In the genomic region with DNA sequence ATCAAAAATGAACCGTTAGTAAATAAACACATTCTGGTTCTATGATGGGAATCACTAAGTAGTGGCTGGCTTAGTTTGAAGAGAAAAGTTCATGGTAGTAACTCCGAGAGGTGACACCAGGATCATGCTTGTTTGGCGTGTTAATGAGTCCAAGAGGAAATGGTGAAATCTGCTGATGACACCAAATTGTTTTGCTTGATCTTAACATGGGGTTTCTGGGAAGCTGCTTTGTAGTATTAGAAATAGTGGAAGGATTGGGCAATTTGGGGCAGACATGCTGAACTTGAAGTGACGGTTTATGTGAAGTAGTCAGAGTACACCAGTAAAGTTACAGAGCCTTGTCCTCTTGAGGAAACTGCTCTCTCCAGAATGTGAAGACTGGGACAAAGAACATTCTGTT, we compare ENCODE assay signal across 20 mouse cellular contexts. TPM values are rescaled to one million over a fixed set of nuclear protein-coding genes. Genes with fewer than 3 reads are reported as not detected.
A peak's percentile ranks its signal among the peaks of the same experiment; 100 is the strongest.
DNase-seq lines count a peak whose midpoint lies in the region; ATAC-seq and TF ChIP-seq lines count a peak whose summit lies in the region.
"Had no signal": no experiment of that assay in that cellular context is flagged by ENCODE, and none has a peak within 500 bp of the region (broad histone marks: within the 10 kb centered on the region; RNA-seq: fewer than 3 reads in every experiment).

No protein-coding gene starts in this region.

- H3K36me3 ChIP-seq in intestine, embryonic 14.5 days (ENCODE audit: control insufficient read depth, insufficient read depth, low read length) = no peaks in the 10 kb centered on the region
- no peaks in the 10 kb centered on the region for H3K36me3 ChIP-seq in intestine, embryonic 15.5 days
- no peaks in the 10 kb centered on the region for H3K36me3 ChIP-seq in lung, embryonic 15.5 days
- H3K36me3 ChIP-seq in kidney, postnatal 0 days (ENCODE audit: insufficient read depth, low read length) = no peaks in the 10 kb centered on the region
- no peaks in the 10 kb centered on the region for H3K36me3 ChIP-seq in forebrain, embryonic 13.5 days (ENCODE audit: poor library complexity, severe bottlenecking)
- H3K36me3 ChIP-seq: embryonic facial prominence, embryonic 13.5 days; forebrain, embryonic 10.5 days; neural tube, embryonic 13.5 days had no signal

- intact Hi-C loops in gastrocnemius, postnatal 36 days (cut with DNase I) = loop anchor here (10.0 kb wide), 1 partner anchor 389 kb away; no protein-coding TSS in a partner anchor

- H3K4me2 ChIP-seq in intestine, embryonic 14.5 days (ENCODE audit: low read length) = no peak overlapping the region
- H3K4me2 ChIP-seq in intestine, embryonic 15.5 days (replicated peaks) = no peak overlapping the region
- no peak overlapping the region for H3K4me2 ChIP-seq in lung, embryonic 15.5 days
- no peak overlapping the region for H3K4me2 ChIP-seq in kidney, postnatal 0 days (ENCODE audit: low read length)
- H3K4me2 ChIP-seq in forebrain, embryonic 13.5 days = no peak overlapping the region
- H3K4me2 ChIP-seq: embryonic facial prominence, embryonic 13.5 days; heart, embryonic 11.5 days; hindbrain, embryonic 14.5 days; neural tube, embryonic 13.5 days had no signal

- peak; percentile 42 for DNase-seq in intestine, embryonic 14.5 days (ENCODE audit: low spot score)
- DNase-seq in lung, postnatal 4 days = no peak
- DNase-seq in kidney, postnatal 0 days (ENCODE audit: low spot score) = peak; percentile 70
- no peak for DNase-seq in gastrocnemius, postnatal 36 days
- DNase-seq: adrenal gland, postnatal 10 days; cerebellum, adult 9-11 months; gastrocnemius, postnatal 14 days; heart, postnatal 14 days; liver had no signal

- no peak for TF ChIP-seq CTCF in kidney, postnatal 0 days (IDR thresholded peaks at IDR 0.05; ENCODE audit: low read depth)

- no peak overlapping the region for H3K27ac ChIP-seq in intestine, embryonic 14.5 days (ENCODE audit: low read depth)
- no peak overlapping the region for H3K27ac ChIP-seq in intestine, embryonic 15.5 days
- H3K27ac ChIP-seq in lung, embryonic 15.5 days = peak overlapping the region; percentile 51
- peak overlapping the region; percentile 66; the same call in 1 of the 2 replicates for H3K27ac ChIP-seq in kidney, postnatal 0 days
- H3K27ac ChIP-seq in forebrain, embryonic 13.5 days = no peak overlapping the region
- H3K27ac ChIP-seq: embryonic facial prominence, embryonic 13.5 days; forebrain, embryonic 10.5 days; hindbrain, embryonic 14.5 days; neural tube, embryonic 13.5 days had no signal

- H3K27me3 ChIP-seq in intestine, embryonic 14.5 days (replicated peaks; ENCODE audit: control insufficient read depth, insufficient read depth, low read length) = no peaks in the 10 kb centered on the region
- H3K27me3 ChIP-seq in intestine, embryonic 15.5 days (replicated peaks) = no peaks in the 10 kb centered on the region
- no peaks in the 10 kb centered on the region for H3K27me3 ChIP-seq in lung, embryonic 15.5 days
- no peaks in the 10 kb centered on the region for H3K27me3 ChIP-seq in kidney, postnatal 0 days (ENCODE audit: insufficient read depth, low read length)
- H3K27me3 ChIP-seq in forebrain, embryonic 13.5 days = no peaks in the 10 kb centered on the region
- H3K27me3 ChIP-seq: CH12.LX; embryonic facial prominence, embryonic 13.5 days; neural tube, embryonic 13.5 days had no signal

- H3K9me3 ChIP-seq in intestine, embryonic 14.5 days (ENCODE audit: control insufficient read depth, low read length) = no peaks in the 10 kb centered on the region
- H3K9me3 ChIP-seq in intestine, embryonic 15.5 days = no peaks in the 10 kb centered on the region
- H3K9me3 ChIP-seq in lung, embryonic 15.5 days = no peaks in the 10 kb centered on the region
- H3K9me3 ChIP-seq in kidney, postnatal 0 days (replicated peaks; ENCODE audit: low read length) = no peaks in the 10 kb centered on the region
- no peaks in the 10 kb centered on the region for H3K9me3 ChIP-seq in forebrain, embryonic 13.5 days (replicated peaks)
- H3K9me3 ChIP-seq: forebrain, embryonic 10.5 days; neural tube, embryonic 13.5 days had no signal

- no peak overlapping the region for H3K4me3 ChIP-seq in intestine, embryonic 14.5 days (ENCODE audit: low read depth, low read length)
- H3K4me3 ChIP-seq in intestine, embryonic 15.5 days (replicated peaks) = no peak overlapping the region
- H3K4me3 ChIP-seq in lung, embryonic 15.5 days = no peak overlapping the region
- H3K4me3 ChIP-seq in kidney, postnatal 0 days (replicated peaks; ENCODE audit: low read depth, low read length) = no peak overlapping the region
- H3K4me3 ChIP-seq in forebrain, embryonic 13.5 days = no peak overlapping the region
- H3K4me3 ChIP-seq: embryonic facial prominence, embryonic 13.5 days; forebrain, embryonic 10.5 days; neural tube, embryonic 13.5 days had no signal

- H3K9ac ChIP-seq in intestine, embryonic 14.5 days (ENCODE audit: low read length) = no peak overlapping the region
- H3K9ac ChIP-seq in intestine, embryonic 15.5 days = no peak overlapping the region
- no peak overlapping the region for H3K9ac ChIP-seq in lung, embryonic 15.5 days
- H3K9ac ChIP-seq in kidney, postnatal 0 days (ENCODE audit: low read depth, low read length) = no peak overlapping the region
- no peak overlapping the region for H3K9ac ChIP-seq in forebrain, embryonic 13.5 days
- H3K9ac ChIP-seq: embryonic facial prominence, embryonic 13.5 days; hindbrain, embryonic 14.5 days; neural tube, embryonic 13.5 days had no signal

- 86% methylated on average over 4 of the region's 4 CpGs for WGBS in intestine, embryonic 14.5 days
- 77% methylated on average over 4 of the region's 4 CpGs for WGBS in intestine, embryonic 15.5 days
- WGBS in lung, embryonic 15.5 days = 56% methylated on average over 4 of the region's 4 CpGs
- WGBS in kidney, postnatal 0 days = 57% methylated on average over 4 of the region's 4 CpGs
- WGBS in forebrain, embryonic 13.5 days = 89% methylated on average over 4 of the region's 4 CpGs

- ATAC-seq in intestine, embryonic 14.5 days (replicated peaks; ENCODE audit: low FRiP score, low TSS enrichment, low read depth) = no peak
- ATAC-seq in intestine, embryonic 15.5 days = no peak
- ATAC-seq in lung, embryonic 15.5 days (ENCODE audit: borderline replicate concordance, extremely low read depth, low FRiP score, low TSS enrichment) = peak; percentile 69; the same call in 1 of the 2 replicates
- no peak for ATAC-seq in kidney, postnatal 0 days (replicated peaks; ENCODE audit: low FRiP score, low read depth)
- peak; percentile 22 for ATAC-seq in megakaryocyte progenitor cell, adult 5-6 weeks (replicated peaks; ENCODE audit: poor library complexity)
- no peak for ATAC-seq in forebrain, embryonic 13.5 days
- ATAC-seq: intestine, postnatal 0 days had no signal

- peaks cover 9% of the 10 kb centered on the region; the same call in 1 of the 2 replicates for H3K4me1 ChIP-seq in intestine, embryonic 14.5 days (replicated peaks; ENCODE audit: control insufficient read depth, insufficient read depth, low read length)
- H3K4me1 ChIP-seq in intestine, embryonic 15.5 days (replicated peaks) = peaks cover 9% of the 10 kb centered on the region
- peaks cover 38% of the 10 kb centered on the region for H3K4me1 ChIP-seq in lung, embryonic 15.5 days
- H3K4me1 ChIP-seq in kidney, postnatal 0 days (replicated peaks; ENCODE audit: insufficient read depth, low read length) = peaks cover 9% of the 10 kb centered on the region
- peaks cover 6% of the 10 kb centered on the region; the same call in 1 of the 2 replicates for H3K4me1 ChIP-seq in forebrain, embryonic 13.5 days

RNA-seq across cellular contexts. Expression of a gene that starts 59.1 kb away (rescaled TPM):
- polyA plus RNA-seq in intestine, embryonic 14.5 days (2014; fragmentation: Nextera tagmentation; extraction: Ambion mirVana) = 10.0 and 10.3 TPM in 2 replicates
- polyA plus RNA-seq in intestine, embryonic 15.5 days (2015; fragmentation: Nextera tagmentation; extraction: Ambion mirVana) = 7.8 and 8.4 TPM in 2 replicates
- 7.6 and 9.0 TPM in 2 replicates for polyA plus RNA-seq in lung, embryonic 15.5 days (2015; fragmentation: Nextera tagmentation; extraction: Ambion mirVana)
- polyA plus RNA-seq in kidney, postnatal 0 days (2015; fragmentation: Nextera tagmentation; extraction: Ambion mirVana) = 3.9 TPM in 2 replicates
- 15.7 and 19.5 TPM in 2 replicates for total RNA-seq in megakaryocyte progenitor cell, adult 5-6 weeks (2015)
- 15.7 and 19.1 TPM in 2 replicates for total RNA-seq in megakaryocyte progenitor cell, adult 5-6 weeks (2017)
- under 1 TPM in 1 of 2 experiments, not detected in 1; 0.23 TPM for total RNA-seq in gastrocnemius, postnatal 36 days (2021)
- 5.7 and 6.2 TPM in 2 replicates for polyA plus RNA-seq in forebrain, embryonic 13.5 days (2015; fragmentation: Nextera tagmentation; extraction: Ambion mirVana)

Comparison
In these comparisons a context has a peak if more than half of its experiments do, and no peak if none do; other contexts are left out.
1. ATAC-seq: peak in lung, embryonic 15.5 days (single experiment) and megakaryocyte progenitor cell, adult 5-6 weeks (single experiment); none in intestine, embryonic 14.5 days (single experiment), intestine, embryonic 15.5 days (single experiment), kidney, postnatal 0 days (single experiment) and forebrain, embryonic 13.5 days (single experiment).
2. DNase-seq: peak in intestine, embryonic 14.5 days (single experiment) and kidney, postnatal 0 days (single experiment); none in lung, postnatal 4 days (0 of 2) and gastrocnemius, postnatal 36 days (0 of 2).
3. H3K27ac ChIP-seq: peak in lung, embryonic 15.5 days (single experiment) and kidney, postnatal 0 days (single experiment); none in intestine, embryonic 14.5 days (single experiment), intestine, embryonic 15.5 days (single experiment) and forebrain, embryonic 13.5 days (single experiment).